Mouse (Mus musculus) forebrain, embryonic 14.5 days (tissue): Measurements from ENCODE around the gene Flg. TPM values are rescaled to one million over a fixed set of nuclear protein-coding genes. Genes with fewer than 3 reads are reported as not detected.

Source experiments
- ATAC-seq: fragments of 200-750 bp; cut with Nextera tagmentation; 2 replicates; pipeline ENCODE4 v1.8.0; 2017; ENCODE audit warnings: mild to moderate bottlenecking, moderate library complexity
- DNase-seq: peaks from one replicate; pipeline ENCODE4 v3.0.0-alpha.2; 2015; ENCODE audit warnings: low spot score
- H3K27ac ChIP-seq: fragments of 300-500 bp; sonication (generic); 2 replicates; pipeline ENCODE4 v1.5.1; 2014; ENCODE audit warnings: low read depth, mild to moderate bottlenecking, control low read depth, low read length, moderate library complexity
- H3K27me3 ChIP-seq: fragments of 300-500 bp; sonication (generic); replicated peaks from 2 replicates; pipeline ENCODE4 v1.6.1; 2014; ENCODE audit warnings: low read length, control low read depth, mixed read lengths; ENCODE audit not compliant: control insufficient read depth, insufficient read depth
- H3K36me3 ChIP-seq: fragments of 300-500 bp; sonication (generic); 2 replicates; pipeline ENCODE4 v1.6.1; 2014; ENCODE audit warnings: low read length, control low read depth; ENCODE audit not compliant: control insufficient read depth, insufficient read depth
- H3K4me1 ChIP-seq: fragments of 300-500 bp; sonication (generic); 2 replicates; pipeline ENCODE4 v1.6.1; 2014; ENCODE audit warnings: antibody characterized with exemption, low read length, control low read depth; ENCODE audit not compliant: control insufficient read depth, insufficient read depth
- H3K4me2 ChIP-seq: fragments of 300-500 bp; sonication (generic); 2 replicates; pipeline ENCODE4 v1.6.1; 2014; ENCODE audit warnings: mild to moderate bottlenecking, control low read depth, low read length
- H3K4me3 ChIP-seq: fragments of 300-500 bp; sonication (generic); 2 replicates; pipeline ENCODE4 v1.5.1; 2014; ENCODE audit warnings: low read depth, low read length, control low read depth
- H3K9ac ChIP-seq: fragments of 300-500 bp; sonication (generic); 2 replicates; pipeline ENCODE4 v1.6.1; 2014; ENCODE audit warnings: mild to moderate bottlenecking, low read length, control low read depth, moderate library complexity
- H3K9me3 ChIP-seq: fragments of 300-500 bp; sonication (generic); replicated peaks from 2 replicates; pipeline ENCODE4 v1.6.1; 2016; ENCODE audit warnings: low read length, control low read depth, mixed read lengths; ENCODE audit not compliant: control insufficient read depth
- WGBS: fragments of 180-500 bp; shearing (Covaris S2); extraction: QIAGEN DNeasy Blood & Tissue Kit; methylation state at CpG from one replicate; pipeline ENCODE4 v1.1.7; 2014; 5-methylcytosine and 5-hydroxymethylcytosine counted together
- polyA plus RNA-seq: library from polyadenylated mRNA; unstranded; fragments of >200 nt; fragmentation: Nextera tagmentation; extraction: Ambion mirVana; gene quantifications from 2 replicates; pipeline ENCODE4 v1.2.1, GENCODE M21; 2014

Gene Flg
- polyA plus RNA-seq, 1 experiment from 2014 or later: not detected

GRCm38 (mm10) chr3:93340021-93340420 lies 66.7 kb downstream of the Flg start:
- WGBS: 88% methylated on average over 4 of the region's 4 CpGs
- H3K4me1 ChIP-seq: no peaks in the 10 kb centered on the region
- ATAC-seq: no peak

More at GRCm38 (mm10) chr3:93340021-93340420, 66.7 kb downstream of the Flg start:
- Histone ChIP-seq H3K9ac (no peak overlapping the region), H3K9me3 (no peaks in the 10 kb centered on the region), H3K27ac (no peak overlapping the region), H3K27me3 (no peaks in the 10 kb centered on the region), H3K4me3 (no peak overlapping the region), H3K36me3 (no peaks in the 10 kb centered on the region), H3K4me2 (no peak overlapping the region)
- no peak for DNase-seq

Other genes with a start within 250 kb of the Flg start
- not detected in 2 replicates for gene Gm4858, start 204.7 kb upstream of the Flg start, polyA plus RNA-seq
- not detected in 2 replicates for gene Crnn, start 128.7 kb upstream of the Flg start, polyA plus RNA-seq
- not detected in 2 replicates for gene Flg2, start 76.2 kb upstream of the Flg start, polyA plus RNA-seq
- gene Hrnr, start 46.2 kb downstream of the Flg start, polyA plus RNA-seq: not detected in 2 replicates
- not detected in 2 replicates for gene Rptn, start 120.2 kb downstream of the Flg start, polyA plus RNA-seq
- 0.32 and 0.52 TPM in 2 replicates for gene Tchh, start 168.8 kb downstream of the Flg start, polyA plus RNA-seq
- not detected in 2 replicates for gene Tchhl1, start 195.2 kb downstream of the Flg start, polyA plus RNA-seq
- 140 and 148 TPM in 2 replicates for gene S100a11, start 247.0 kb downstream of the Flg start, polyA plus RNA-seq